Mouse (Mus musculus): ENCODE data around the gene Glod4.

Glod4 gene

GRCm38 (mm10) chr11:76146187-76147010 lies 97.1 kb downstream of the Glod4 start:
- no peak for DNase-seq (ENCODE audit: low spot score in 2 of 2)

DNA sequence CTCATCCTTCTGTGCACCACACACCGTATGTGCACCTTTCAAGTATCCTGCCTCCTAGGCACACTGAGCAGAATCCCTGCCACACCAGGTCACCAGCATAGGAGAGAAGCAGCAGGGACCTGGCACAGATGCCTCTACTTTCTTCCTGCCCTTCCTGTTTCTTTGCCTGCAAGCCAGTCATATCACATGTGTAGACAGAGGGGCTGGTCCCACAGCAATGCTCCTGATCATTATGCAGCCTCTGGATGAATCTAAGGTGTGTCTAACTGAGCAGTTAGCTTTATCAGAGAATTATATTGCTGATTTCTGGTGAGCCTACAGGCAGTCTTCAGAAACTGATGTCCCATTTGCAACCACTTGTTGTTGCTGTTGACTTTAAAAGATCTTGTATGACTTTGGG lies 98.4 kb downstream of the Glod4 start:
- DNase-seq (ENCODE audit: low spot score in 2 of 2), result no peak

DNA sequence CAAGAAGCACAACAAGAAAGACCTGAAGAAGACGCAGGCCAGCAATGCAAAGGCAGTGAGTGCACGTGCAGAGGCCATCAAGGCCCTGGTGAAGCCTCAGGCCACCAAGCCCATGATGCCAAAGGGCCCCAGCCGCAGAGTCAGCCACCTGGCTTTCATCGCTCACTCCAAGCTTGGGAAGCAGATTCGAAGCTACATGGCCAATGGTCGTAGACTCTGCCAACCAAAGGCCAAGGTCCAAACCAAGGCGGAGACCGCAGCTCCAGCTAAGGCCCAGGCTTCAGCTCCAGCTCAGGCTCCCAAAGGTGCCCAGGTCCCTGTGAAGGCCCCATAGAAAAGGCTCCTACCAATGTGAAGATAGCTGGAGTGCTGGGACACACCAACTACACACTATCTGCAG lies 99.1 kb downstream of the Glod4 start:
- no peak for DNase-seq (ENCODE audit: low spot score in 2 of 2)

GRCm38 (mm10) chr11:76137996-76138395 lies 105.5 kb downstream of the Glod4 start:
- no peak for DNase-seq (ENCODE audit: low spot score in 2 of 2)

GRCm38 (mm10) chr11:76135641-76136437 lies 107.7 kb downstream of the Glod4 start:
- no peak for DNase-seq (ENCODE audit: low spot score in 2 of 2)

DNA sequence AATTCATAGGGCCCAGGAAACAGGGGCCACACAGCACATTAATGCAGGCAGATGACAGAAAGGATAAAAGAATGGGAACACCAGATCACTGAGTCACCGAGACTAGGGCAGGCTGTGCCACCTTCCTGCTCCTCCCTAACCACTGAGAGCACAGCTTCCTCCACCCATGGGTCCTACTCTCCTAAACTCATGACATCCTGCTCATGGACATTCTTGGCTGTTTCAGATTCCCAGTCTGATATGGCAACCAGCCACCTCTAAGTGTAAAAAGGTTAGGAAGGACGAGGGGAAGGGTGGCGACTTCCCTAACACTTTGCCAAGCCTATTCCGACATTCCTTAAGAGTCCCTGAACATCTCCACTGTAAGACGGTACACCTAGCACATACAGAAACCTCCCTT lies 112.7 kb downstream of the Glod4 start:
- no peak for DNase-seq (ENCODE audit: low spot score in 2 of 2)

GRCm38 (mm10) chr11:76125386-76125785 lies 118.1 kb downstream of the Glod4 start:
- no peak for DNase-seq (ENCODE audit: low spot score in 2 of 2)

DNA sequence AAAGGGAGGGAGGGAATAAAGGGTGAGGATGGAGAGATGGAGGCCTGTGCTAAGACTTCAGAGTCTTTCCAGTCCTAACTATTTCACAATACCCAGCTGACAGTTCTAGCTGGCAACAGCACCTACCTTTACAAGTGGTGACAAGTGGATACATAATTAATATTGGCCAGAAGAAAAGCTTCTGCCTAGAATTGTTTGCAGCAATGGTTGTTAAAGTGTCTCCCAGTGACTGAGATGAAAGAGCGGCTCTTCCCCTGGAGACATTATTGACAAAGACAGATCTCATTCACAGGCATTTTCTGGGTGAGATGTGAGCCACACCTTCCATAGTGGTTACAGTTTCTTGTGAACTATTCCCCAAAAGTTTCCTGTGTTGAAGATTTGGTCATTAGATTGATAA lies 120.0 kb downstream of the Glod4 start:
- no peak for DNase-seq (ENCODE audit: low spot score in 2 of 2)

DNA sequence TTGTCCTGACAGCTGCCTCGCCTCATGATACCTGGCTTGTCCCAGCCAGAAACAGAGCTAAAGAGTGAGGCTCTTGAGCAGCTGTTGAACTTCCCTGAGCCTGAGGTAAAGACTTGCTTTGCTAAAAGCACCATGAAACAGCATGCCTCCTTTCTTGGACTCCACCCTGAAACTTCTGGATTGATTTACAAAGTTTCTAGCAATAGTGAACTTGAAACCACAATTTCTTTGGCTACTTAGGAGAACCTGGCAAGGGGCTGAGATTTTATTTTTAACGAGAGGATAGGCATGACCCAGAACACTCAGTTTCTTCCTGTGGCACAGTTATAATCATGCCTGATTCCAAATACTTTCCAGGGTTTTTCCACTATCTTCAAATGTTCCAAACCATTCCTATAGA lies 121.0 kb downstream of the Glod4 start:
- DNase-seq (ENCODE audit: low spot score in 2 of 2), result no peak

- DNase-seq (ENCODE audit: low spot score in 2 of 2), result no peak
These were observed 122.4 kb downstream of the Glod4 start for GRCm38 (mm10) chr11:76121086-76121485.

DNA sequence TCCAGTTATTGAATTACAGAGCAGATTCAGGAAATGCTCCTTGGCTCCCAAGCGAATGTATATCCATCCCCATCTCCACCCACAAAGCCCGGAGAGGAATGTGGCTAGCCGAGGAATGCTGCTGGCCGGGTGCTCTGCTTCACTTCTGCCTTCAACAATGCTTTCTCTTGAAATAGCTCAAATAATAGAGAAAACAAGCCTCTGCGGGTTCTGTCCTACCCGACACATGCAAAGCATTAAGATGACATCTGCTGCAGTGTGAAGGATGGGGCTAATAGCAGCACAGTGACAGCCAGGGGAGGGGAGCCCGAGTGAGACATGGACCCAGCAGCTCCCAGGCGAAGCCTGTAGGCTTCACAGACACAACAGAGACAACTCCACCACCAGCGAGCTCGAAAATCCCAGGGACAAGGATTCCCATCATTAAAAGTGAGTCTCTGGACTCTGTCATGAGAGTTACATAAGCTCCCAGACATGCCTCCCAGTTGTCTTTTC lies 123.1 kb downstream of the Glod4 start:
- DNase-seq (ENCODE audit: low spot score in 2 of 2), result no peak

DNA sequence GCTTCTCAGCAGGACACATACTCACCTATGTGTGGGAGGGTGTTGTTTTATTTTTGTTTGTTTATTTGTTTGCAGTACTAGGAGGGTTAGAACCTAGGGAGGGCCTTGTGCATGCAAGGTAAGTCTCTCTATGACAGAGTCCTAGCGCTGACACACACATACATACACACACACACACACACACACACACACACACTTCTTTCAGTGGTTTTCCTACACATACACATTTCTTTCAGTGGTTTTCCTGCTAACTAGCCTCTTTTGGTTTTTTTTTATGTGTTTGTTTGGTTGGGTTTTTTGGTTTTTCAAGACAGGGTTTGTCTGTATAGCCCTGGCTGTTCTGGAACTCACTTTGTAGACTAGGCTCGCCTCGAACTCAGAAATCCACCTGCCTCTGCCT lies 133.1 kb downstream of the Glod4 start:
- no peak for DNase-seq (ENCODE audit: low spot score in 2 of 2)

DNA sequence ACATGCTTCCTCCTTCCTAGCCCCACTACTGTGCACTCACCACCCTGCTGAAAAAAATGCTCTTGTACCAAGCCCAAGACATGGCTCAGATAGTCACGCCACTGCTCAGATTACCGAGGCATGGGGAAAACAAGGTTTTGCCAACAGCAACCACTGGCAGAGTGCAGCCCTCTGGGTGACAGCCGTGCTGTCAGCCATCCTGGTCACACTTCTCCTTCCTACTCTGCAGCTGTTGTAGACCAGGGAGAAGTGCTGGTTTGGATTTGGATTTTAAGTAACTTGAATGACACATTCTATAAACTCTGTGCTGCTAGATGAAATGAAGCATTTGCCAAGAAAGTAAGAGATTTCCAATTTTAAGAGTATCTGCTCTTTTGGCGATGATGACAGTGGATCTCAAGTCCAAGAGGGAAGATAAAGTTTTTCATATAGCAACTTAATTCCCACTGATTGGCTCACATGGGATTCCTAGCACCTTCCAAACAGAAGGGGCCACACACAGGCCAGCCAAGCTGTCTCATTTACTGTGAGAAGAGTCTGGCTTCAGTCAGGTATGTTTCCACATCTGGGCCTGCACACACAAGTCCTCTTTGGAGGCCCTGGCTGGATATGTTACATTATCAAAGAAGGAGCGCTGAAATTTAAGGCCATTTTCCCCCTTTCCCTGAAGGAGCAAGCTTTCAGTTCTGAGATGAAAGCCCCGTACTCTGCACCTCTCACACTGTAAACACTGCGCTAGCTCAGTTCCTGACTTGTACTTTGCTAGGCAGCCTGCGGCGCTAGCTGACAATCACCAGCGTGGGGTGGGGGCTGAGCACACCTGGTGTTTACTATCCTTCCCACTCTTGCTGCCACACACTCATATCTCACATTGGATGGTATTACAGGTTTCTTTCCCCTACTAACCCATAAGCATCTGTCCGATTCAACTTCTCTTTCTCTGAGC lies 136.7 kb downstream of the Glod4 start:
- DNase-seq (ENCODE audit: low spot score in 2 of 2), result no peak

DNA sequence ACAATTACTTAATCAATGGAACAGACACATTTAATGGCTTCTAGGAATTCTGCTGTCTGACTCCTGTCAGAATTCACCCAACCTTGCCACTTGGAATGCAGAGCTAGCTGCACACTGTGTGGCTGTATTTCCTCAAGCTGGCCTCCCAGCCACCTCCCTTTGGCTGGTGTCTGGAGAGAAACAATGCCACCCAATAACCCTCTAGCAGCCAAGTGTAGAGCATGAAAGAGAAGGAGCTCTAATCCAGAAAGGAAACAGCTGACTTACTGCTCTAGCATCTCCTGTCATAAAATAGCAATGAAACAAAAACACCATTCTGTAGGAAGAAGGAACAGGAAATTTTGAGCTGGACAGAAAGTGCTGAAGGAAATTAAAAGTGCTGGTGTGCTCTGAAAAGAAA lies 142.4 kb downstream of the Glod4 start:
- no peak for DNase-seq (ENCODE audit: low spot score in 2 of 2)

GRCm38 (mm10) chr11:76099193-76099975 lies 144.1 kb downstream of the Glod4 start:
- DNase-seq (ENCODE audit: low spot score in 2 of 2), result no peak

GRCm38 (mm10) chr11:76093610-76094009 lies 149.9 kb downstream of the Glod4 start:
- DNase-seq (ENCODE audit: low spot score in 2 of 2), result no peak

- no peak for DNase-seq (ENCODE audit: low spot score in 2 of 2)
These were observed 153.7 kb downstream of the Glod4 start for GRCm38 (mm10) chr11:76089776-76090175.

DNA sequence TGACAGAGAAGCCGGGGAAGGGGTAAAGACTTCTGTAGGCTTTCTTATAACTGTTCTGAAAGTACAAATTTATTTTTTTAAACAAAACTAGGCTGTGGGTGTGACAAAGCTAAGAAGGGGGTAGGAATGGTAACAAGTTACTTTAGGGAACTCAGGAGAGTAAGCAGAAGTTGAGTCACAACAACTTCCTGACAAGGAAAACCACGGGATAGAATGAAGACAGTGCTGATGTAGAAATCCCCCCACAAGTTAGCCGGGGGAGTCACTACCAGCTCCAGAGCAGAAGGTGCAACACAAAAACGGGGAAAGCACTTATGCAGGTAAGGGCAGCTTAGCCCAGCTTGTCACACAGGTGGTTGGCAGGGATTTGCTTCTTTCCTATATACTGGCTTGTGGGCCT lies 155.0 kb downstream of the Glod4 start:
- no peak for DNase-seq (ENCODE audit: low spot score in 2 of 2)

DNA sequence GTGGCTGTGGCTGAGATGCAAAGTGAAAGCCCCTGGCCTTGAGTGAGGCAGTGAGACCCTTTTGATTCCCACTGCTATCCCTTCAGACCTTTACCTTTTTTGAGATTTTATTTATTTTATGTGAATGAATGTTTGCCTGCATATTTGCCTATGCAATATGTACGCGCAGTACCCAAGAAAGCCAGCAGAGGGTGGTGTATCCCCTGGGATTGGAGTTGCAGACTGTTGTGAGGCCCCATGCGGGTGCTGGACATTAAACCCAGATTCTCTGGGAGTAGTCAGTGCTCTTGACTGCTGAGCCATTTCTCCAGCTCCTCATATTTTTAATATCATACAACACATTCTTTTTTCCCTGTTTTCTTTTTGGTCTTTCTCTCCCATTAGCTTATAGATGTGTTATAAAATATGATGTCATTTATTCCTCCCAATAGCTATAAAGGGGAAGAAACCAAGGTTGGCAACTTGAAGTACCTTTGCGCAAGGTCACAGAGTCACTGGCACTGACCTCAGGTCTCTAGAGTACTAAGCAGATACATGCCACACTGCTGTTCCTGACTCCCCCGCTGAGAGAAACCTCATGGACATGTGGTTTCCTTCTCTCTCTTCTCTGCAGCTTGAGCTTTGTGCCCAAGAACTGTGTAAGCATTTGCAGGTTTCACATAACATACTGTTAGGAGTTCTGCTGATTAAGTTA lies 157.5 kb downstream of the Glod4 start:
- peak in 1 of 2 experiments; percentile 66 for DNase-seq (ENCODE audit: low spot score in 2 of 2)

DNA sequence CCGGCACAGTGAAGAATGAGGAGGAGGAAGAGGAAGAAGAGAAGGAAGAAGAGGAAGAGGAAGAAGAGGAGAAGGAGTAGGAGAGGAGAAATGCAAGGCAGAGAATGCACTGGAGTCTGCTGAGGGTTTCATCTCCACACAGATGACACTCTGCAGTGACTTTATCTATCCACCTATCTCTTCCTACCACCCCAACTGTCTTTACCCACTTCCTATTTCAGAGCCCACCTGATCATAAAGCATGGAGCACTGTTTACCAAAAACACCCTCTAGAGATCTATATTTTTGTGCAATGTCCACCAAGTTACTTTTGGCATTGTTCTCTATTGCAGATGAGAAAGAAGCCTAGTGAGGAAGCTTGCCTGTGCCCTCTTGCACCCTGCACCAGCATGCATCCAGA lies 158.6 kb downstream of the Glod4 start:
- DNase-seq (ENCODE audit: low spot score in 2 of 2), result no peak
